Mouse (Mus musculus): ENCODE measurements around the gene Srsf4. TPM values are rescaled to one million over a fixed set of nuclear protein-coding genes. Genes with fewer than 3 reads are reported as not detected.

Srsf4 gene
- total and polyA plus RNA-seq, 3 experiments = 53.7 to 163 TPM; not detected in 1

DNA sequence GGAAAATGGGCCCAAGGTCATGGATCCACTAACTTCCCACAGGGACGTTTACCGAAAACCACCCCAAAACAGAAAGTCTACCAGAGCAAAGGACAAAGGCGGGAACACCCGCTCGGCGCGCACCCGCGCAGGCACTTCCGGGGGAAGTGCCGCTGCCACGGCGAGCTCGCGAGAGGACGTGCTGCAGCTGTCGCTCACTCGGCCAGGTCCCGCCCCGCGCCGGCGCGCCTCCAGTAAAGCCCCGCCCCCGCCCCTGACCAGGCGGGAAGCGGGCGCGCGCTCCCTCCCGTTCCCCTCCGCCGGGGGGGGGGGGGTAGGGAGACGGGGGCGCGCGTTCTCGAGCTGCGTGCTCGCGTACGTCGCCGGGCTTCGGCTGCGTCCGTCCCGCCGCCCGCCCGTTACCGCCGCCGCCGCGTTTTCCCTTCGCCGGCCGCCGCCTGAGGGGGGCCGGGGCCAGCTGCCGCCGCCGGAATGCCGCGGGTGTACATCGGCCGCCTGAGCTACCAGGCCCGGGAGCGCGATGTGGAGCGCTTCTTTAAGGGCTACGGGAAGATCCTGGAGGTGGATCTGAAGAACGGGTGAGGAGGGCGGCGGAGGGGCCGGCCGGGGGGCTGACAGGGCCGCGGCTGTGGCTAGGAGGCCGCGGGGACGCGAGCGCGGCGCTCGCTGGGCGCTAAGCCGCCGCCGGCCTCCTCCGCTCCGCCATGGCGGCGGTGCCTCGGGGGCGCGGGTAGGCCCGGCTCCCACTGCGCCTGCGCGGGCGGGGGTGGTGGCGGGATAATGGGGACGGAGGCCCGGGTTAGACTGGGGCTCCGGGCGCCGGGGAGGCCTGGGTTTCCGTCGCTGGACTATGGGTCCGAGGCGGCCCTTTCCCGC is at the start of gene Srsf4 (continued):
- TF ChIP-seq USF2 (IDR thresholded peaks at IDR 0.05; ENCODE audit: borderline replicate concordance in 1 of 2, insufficient read depth in 1 of 2, low read depth in 1 of 2, low read length in 2 of 2) (no peak), ZKSCAN1 (IDR thresholded peaks at IDR 0.05; ENCODE audit: low read depth, low read length) (no peak), CHD1 (IDR thresholded peaks at IDR 0.05; ENCODE audit: low read depth, low read length) (0 out of 2 replicates have a peak, but pooled peaks have one; percentile 14), GATA1 (IDR thresholded peaks at IDR 0.05; ENCODE audit: low read depth, low read length) (no peak)

DNA sequence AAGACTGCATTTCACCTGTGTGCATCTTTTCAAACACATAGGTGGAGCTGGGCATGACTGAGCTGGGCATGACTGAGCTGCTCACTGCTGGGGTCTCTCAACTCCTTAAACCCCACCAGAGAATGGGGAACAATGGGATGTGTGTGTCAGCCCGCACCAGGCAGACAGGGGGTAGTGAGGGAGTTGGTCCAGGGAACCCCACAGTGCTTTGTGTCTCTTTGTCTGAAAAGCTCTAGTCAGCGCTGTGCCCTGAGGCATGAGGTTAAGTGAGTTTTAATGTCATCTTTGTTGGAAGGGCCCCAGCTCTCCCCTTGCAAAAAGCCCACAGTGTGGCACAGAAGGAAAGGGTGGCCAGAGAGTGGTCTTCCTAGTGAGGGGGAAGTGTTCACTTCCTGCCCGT is 48.5 kb upstream of the Srsf4 start:
- no peak for TF ChIP-seq ZKSCAN1 (IDR thresholded peaks at IDR 0.05; ENCODE audit: low read depth, low read length)
- no peak for TF ChIP-seq RCOR1 (IDR thresholded peaks at IDR 0.05; ENCODE audit: low read depth, low read length)
- TF ChIP-seq POLR2A (IDR thresholded peaks at IDR 0.05; ENCODE audit: control insufficient read depth in 1 of 2, insufficient read depth in 1 of 2, low read depth in 1 of 2, low read length in 2 of 2, poor library complexity in 1 of 2) = no peak
- no peak for TF ChIP-seq RAD21 (IDR thresholded peaks at IDR 0.05; ENCODE audit: low read depth, low read length)
- no peak for TF ChIP-seq HCFC1 (IDR thresholded peaks at IDR 0.05; ENCODE audit: low read depth, low read length)
- no peak for TF ChIP-seq ZNF384 (IDR thresholded peaks at IDR 0.05; ENCODE audit: low read depth, low read length)
- TF ChIP-seq POLR2AphosphoS2 (IDR thresholded peaks at IDR 0.05; ENCODE audit: low read length) = no peak
- TF ChIP-seq POLR2AphosphoS5 (IDR thresholded peaks at IDR 0.05; ENCODE audit: borderline replicate concordance, low read depth, low read length) = no peak
- TF ChIP-seq UBTF (IDR thresholded peaks at IDR 0.05; ENCODE audit: borderline replicate concordance, insufficient read depth, low read depth, low read length) = no peak
- TF ChIP-seq SMC3 (IDR thresholded peaks at IDR 0.05; ENCODE audit: low read depth, low read length) = no peak
- Histone ChIP-seq H3K9ac (ENCODE audit: control insufficient read depth, low read depth, low read length, poor library complexity, severe bottlenecking) (no peak overlapping the region), H3K9me3 (replicated peaks; ENCODE audit: insufficient read depth, low read length) (no peaks in the 10 kb centered on the region), H3K79me2 (ENCODE audit: control insufficient read depth, insufficient read depth, low read length, poor library complexity) (no peaks in the 10 kb centered on the region), H3K36me3 (ENCODE audit: control insufficient read depth in 1 of 2, insufficient read depth in 2 of 2, low read length in 2 of 2) (no peaks in the 10 kb centered on the region), H3K4me1 (ENCODE audit: control insufficient read depth in 1 of 2, insufficient read depth in 2 of 2, low read length in 2 of 2) (peaks cover 0 to 5% of the 10 kb centered on the region in 2 experiments; a peak in 1 of 4 replicates), H3K27me3 (ENCODE audit: control insufficient read depth in 1 of 2, insufficient read depth in 2 of 2, low read length in 2 of 2) (no peaks in the 10 kb centered on the region), H3K4me3 (ENCODE audit: control insufficient read depth in 1 of 2, insufficient read depth in 1 of 2, low read depth in 2 of 2, low read length in 2 of 2) (no peak overlapping the region), H3K27ac (ENCODE audit: control insufficient read depth, low read depth, low read length) (no peak overlapping the region)
- DNase-seq (ENCODE audit: low read depth, low spot score) = no peak

DNA sequence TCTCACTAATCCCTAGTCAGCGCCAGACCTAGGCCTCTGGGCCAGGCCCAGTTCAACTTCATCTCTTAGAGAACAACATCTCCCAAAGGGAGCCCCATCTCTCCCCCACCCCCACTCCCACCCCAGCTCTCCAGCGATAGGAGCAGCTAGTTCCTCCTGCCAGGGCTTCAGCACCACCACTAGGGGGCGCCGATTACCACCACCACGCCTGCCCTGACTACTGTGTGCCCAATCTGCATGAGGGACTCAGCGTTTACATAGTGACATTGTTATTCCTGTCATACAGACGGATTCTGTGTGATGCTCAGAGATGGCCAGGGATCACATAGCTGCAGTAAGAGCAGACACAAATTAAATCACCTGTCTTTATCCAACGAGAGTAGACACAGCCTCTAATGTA is 47.6 kb upstream of the Srsf4 start:
- TF ChIP-seq ZKSCAN1 (IDR thresholded peaks at IDR 0.05; ENCODE audit: low read depth, low read length) (no peak), KAT2A (conservative IDR thresholded peaks at IDR 0.05; ENCODE audit: low read depth, low read length) (no peak), RCOR1 (IDR thresholded peaks at IDR 0.05; ENCODE audit: low read depth, low read length) (no peak), CTCF (IDR thresholded peaks at IDR 0.05 in 2 of 3, conservative IDR thresholded peaks at IDR 0.05 in 1 of 3; ENCODE audit: control insufficient read depth in 1 of 3, insufficient read depth in 1 of 3, low read depth in 2 of 3, low read length in 3 of 3, poor library complexity in 1 of 3, severe bottlenecking in 1 of 3) (peak; percentile 56 to 89 (median 59)), POLR2A (IDR thresholded peaks at IDR 0.05; ENCODE audit: control insufficient read depth in 1 of 2, insufficient read depth in 1 of 2, low read depth in 1 of 2, low read length in 2 of 2, poor library complexity in 1 of 2) (no peak)
- peaks cover 0 to 5% of the 10 kb centered on the region in 2 experiments; a peak in 1 of 4 replicates for H3K4me1 ChIP-seq (ENCODE audit: control insufficient read depth in 1 of 2, insufficient read depth in 2 of 2, low read length in 2 of 2)
- H3K79me2 ChIP-seq (ENCODE audit: control insufficient read depth, insufficient read depth, low read length, poor library complexity) = no peaks in the 10 kb centered on the region
- no peak overlapping the region for H3K4me3 ChIP-seq (ENCODE audit: control insufficient read depth in 1 of 2, insufficient read depth in 1 of 2, low read depth in 2 of 2, low read length in 2 of 2)
- H3K36me3 ChIP-seq (ENCODE audit: control insufficient read depth in 1 of 2, insufficient read depth in 2 of 2, low read length in 2 of 2) = no peaks in the 10 kb centered on the region
- no peak overlapping the region for H3K27ac ChIP-seq (ENCODE audit: control insufficient read depth, low read depth, low read length)
- no peaks in the 10 kb centered on the region for H3K27me3 ChIP-seq (ENCODE audit: control insufficient read depth in 1 of 2, insufficient read depth in 2 of 2, low read length in 2 of 2)
- DNase-seq (ENCODE audit: low read depth, low spot score) = peak; percentile 47
- H3K9ac ChIP-seq (ENCODE audit: control insufficient read depth, low read depth, low read length, poor library complexity, severe bottlenecking) = no peak overlapping the region
- no peaks in the 10 kb centered on the region for H3K9me3 ChIP-seq (replicated peaks; ENCODE audit: insufficient read depth, low read length)
